Mouse (Mus musculus) embryonic facial prominence, embryonic 10.5 days (tissue): ENCODE results near the gene Pigh. TPM values are rescaled to one million over a fixed set of nuclear protein-coding genes. Genes with fewer than 3 reads are reported as not detected.

Experiments used
- DNase-seq: peaks from one replicate; pipeline ENCODE4 v3.0.0-alpha.2; 2017; ENCODE audit warnings: low spot score
- H3K27ac ChIP-seq: fragments of 300-500 bp; sonication (generic); replicated peaks from 2 replicates; pipeline ENCODE4 v1.5.1; 2016; ENCODE audit warnings: mild to moderate bottlenecking
- H3K27me3 ChIP-seq: fragments of 300-500 bp; sonication (generic); replicated peaks from 2 replicates; pipeline ENCODE4 v1.6.1; 2016; ENCODE audit warnings: low read depth, mild to moderate bottlenecking; ENCODE audit not compliant: poor library complexity, severe bottlenecking
- H3K36me3 ChIP-seq: fragments of 300-500 bp; sonication (generic); replicated peaks from 2 replicates; pipeline ENCODE4 v1.6.1; 2016; ENCODE audit warnings: mild to moderate bottlenecking, moderate library complexity
- H3K4me1 ChIP-seq: fragments of 300-500 bp; sonication (generic); 2 replicates; pipeline ENCODE4 v1.6.1; 2016
- H3K4me3 ChIP-seq: fragments of 300-500 bp; sonication (generic); 2 replicates; pipeline ENCODE4 v1.5.1; 2016; ENCODE audit warnings: mild to moderate bottlenecking, moderate library complexity
- H3K9me3 ChIP-seq: fragments of 300-500 bp; sonication (generic); 2 replicates; pipeline ENCODE4 v1.6.1; 2016; ENCODE audit warnings: mild to moderate bottlenecking
- WGBS: fragments of 180-500 bp; shearing (Covaris S2); methylation state at CpG from one replicate; pipeline ENCODE4 v1.1.7; 2016; 5-methylcytosine and 5-hydroxymethylcytosine counted together
- polyA plus RNA-seq: library from polyadenylated mRNA; unstranded; fragments of >200 nt; fragmentation: Nextera tagmentation; extraction: Ambion mirVana; gene quantifications from 2 replicates; pipeline ENCODE4 v1.2.1, GENCODE M21; 2016

Pigh gene
- polyA plus RNA-seq, 1 experiment from 2014 or later, result 32.7 TPM

DNA sequence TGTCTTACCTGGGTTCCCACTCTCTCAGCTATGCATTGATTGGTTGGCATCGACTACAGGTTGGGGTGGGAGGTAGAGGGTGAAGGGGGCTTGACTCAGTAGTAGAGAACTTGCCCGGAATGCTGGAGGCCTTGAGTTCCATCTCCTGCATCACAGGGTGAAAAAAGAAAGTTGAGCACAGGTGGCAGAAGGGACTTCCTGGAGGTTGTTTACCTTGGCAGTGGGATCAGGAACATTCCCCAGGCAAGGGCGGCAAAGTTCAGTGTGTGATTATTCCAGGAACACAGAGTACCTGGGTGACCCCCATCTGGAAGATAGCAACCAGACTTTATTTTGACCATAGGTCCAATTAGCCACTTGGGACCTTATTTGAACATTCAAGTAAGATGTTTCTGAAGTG is 14.3 kb upstream of the Pigh start:
- Histone ChIP-seq H3K4me1 (peaks cover 5% of the 10 kb centered on the region; the same call in 1 of the 2 replicates), H3K27me3 (0 out of 2 replicates have a peak, but pooled peaks cover 3% of the 10 kb centered on the region), H3K4me3 (no peak overlapping the region), H3K36me3 (no peaks in the 10 kb centered on the region), H3K9me3 (no peaks in the 10 kb centered on the region), H3K27ac (no peak overlapping the region)
- no peak for DNase-seq
- WGBS, result 88% methylated on average over 3 of the region's 3 CpGs

DNA sequence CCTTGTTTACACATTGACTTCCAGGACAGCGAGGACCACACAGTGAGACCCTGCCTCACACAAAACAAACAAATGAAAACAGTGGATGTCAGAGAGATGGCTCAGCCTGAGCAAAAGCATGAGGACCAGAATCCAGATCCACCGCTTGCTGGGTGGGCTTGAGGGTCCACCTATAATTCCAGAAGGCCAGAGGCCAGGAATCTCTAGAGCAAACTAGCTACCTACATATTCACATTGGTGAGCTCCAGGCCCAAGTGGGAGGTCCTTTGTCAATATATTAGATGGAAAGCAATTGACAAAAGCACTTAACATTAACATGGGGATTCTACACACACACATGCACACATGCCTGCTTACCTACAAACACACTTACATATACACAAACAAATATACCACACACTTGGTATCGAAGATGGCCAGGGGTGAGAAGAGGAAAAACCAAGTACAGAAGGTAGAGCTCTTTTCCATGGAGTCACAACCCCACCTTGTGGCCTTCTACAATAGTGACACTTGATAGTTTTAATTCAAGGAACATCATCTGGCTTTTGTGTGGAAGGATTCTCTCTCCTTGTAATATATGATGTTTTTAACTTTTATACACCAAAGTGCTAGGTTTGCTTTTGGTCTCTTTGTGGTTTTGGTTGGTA is 7.8 kb upstream of the Pigh start:
- no peaks in the 10 kb centered on the region for H3K36me3 ChIP-seq
- peaks cover 5% of the 10 kb centered on the region; the same call in 1 of the 2 replicates for H3K4me1 ChIP-seq
- 66% methylated on average over 3 of the region's 3 CpGs for WGBS
- no peak overlapping the region for H3K4me3 ChIP-seq
- no peaks in the 10 kb centered on the region for H3K9me3 ChIP-seq
- H3K27me3 ChIP-seq, result 0 out of 2 replicates have a peak, but pooled peaks cover 3% of the 10 kb centered on the region
- no peak overlapping the region for H3K27ac ChIP-seq
- DNase-seq, result peak; percentile 17

DNA sequence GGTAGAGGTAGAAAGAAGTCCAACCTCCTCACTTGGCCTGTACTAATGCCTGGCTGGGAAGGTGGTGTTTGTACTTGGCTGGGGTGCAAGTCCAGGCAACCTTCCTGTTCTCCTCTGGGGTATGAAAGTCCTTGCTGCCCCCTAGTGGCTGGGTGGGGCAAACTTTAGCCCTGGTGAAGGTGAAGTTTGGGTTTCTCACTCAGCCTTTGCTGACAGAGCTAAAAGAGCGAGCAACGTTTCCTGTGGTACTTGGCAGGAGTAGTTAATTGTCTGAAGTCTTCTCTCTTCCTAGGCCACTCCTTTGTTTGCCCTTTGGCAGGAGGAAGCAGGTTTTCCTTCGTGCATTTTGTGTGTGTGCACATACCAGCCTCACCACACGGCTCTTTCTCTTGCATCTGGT is 3.1 kb upstream of the Pigh start:
- Histone ChIP-seq H3K27ac (no peak overlapping the region), H3K27me3 (no peaks in the 10 kb centered on the region), H3K9me3 (no peaks in the 10 kb centered on the region), H3K36me3 (no peaks in the 10 kb centered on the region), H3K4me1 (peaks cover 10% of the 10 kb centered on the region), H3K4me3 (no peak overlapping the region)
- DNase-seq, result peak; percentile 22
- 63% methylated on average over 4 of the region's 4 CpGs for WGBS

DNA sequence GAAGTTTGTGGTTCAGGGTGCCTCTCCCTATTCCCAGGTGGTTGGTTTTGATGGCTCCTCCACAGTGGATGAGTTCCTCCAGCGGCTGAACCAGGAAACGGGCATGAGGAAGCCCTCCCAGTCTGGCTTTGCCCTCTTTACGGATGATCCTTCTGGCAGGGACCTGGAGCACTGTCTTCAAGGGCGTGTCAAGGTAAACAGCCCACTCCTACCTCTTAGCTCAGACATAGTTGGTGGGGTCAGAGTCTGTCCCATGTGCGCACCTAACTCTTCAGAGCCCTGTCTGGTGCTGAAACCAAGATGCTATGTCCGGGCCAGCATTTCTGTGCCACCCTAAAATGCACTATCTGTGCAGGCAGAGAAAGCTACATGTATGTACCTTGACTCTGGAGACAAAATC is 16.1 kb downstream of the Pigh start:
- Histone ChIP-seq H3K27ac (no peak overlapping the region), H3K27me3 (no peaks in the 10 kb centered on the region), H3K4me1 (no peaks in the 10 kb centered on the region), H3K4me3 (no peak overlapping the region), H3K9me3 (no peaks in the 10 kb centered on the region), H3K36me3 (peaks cover 93% of the 10 kb centered on the region)
- 90% methylated on average over 6 of the region's 6 CpGs for WGBS
- DNase-seq, result no peak

DNA sequence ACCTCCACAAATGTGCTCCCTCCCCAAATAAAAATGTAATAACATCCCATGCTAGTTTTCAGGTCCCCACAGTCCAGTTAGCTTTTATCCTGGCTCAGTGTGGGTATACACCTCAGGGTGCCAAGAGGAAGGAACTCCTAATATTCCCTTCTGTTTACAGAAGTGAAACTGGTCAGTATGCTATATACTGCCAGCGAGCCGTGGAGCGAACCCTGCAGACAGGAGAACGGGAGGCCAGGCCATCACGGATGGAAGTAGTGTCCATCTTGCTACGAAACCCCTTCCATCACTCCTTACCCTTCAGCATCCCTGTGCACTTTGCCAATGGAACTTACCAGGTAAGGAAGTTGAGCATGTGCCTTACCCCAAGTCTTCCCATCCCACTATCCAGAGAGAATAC is 16.9 kb downstream of the Pigh start:
- no peak for DNase-seq
- no peaks in the 10 kb centered on the region for H3K9me3 ChIP-seq
- H3K27me3 ChIP-seq, result no peaks in the 10 kb centered on the region
- WGBS, result 95% methylated on average over 6 of the region's 6 CpGs
- H3K27ac ChIP-seq, result no peak overlapping the region
- H3K4me1 ChIP-seq, result no peaks in the 10 kb centered on the region
- peaks cover 93% of the 10 kb centered on the region for H3K36me3 ChIP-seq
- no peak overlapping the region for H3K4me3 ChIP-seq

GRCm38 (mm10) chr12:79070736-79071333 is 18.6 kb downstream of the Pigh start:
- no peaks in the 10 kb centered on the region for H3K27me3 ChIP-seq
- no peak for DNase-seq
- 90% methylated on average over 9 of the region's 9 CpGs for WGBS
- no peak overlapping the region for H3K4me3 ChIP-seq
- no peaks in the 10 kb centered on the region for H3K9me3 ChIP-seq
- no peaks in the 10 kb centered on the region for H3K4me1 ChIP-seq
- H3K27ac ChIP-seq, result no peak overlapping the region
- H3K36me3 ChIP-seq, result peaks cover 92% of the 10 kb centered on the region

DNA sequence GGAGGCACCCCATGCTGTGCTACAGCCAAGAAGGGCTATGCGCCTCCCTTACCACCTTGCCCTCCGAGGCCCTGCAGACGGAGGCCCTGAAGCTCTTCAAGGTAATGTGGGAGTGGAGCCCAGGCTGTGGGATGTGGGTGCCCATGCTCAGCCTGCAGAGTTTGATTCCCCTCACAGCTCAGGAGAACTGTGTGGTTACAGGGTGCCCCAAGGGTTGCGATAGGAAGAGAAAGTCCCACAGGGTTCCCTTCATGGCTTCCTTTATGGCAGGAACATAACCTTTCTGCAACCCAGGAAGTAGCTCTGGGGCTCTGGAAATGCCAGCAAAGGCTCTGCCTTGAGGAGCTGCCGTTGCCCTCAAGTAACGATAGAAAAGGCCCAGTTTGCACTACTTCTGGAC is 19.5 kb downstream of the Pigh start:
- H3K4me1 ChIP-seq, result no peaks in the 10 kb centered on the region
- H3K36me3 ChIP-seq, result peaks cover 92% of the 10 kb centered on the region
- WGBS, result 88% methylated on average over 6 of the region's 6 CpGs
- no peak overlapping the region for H3K27ac ChIP-seq
- DNase-seq, result no peak
- no peak overlapping the region for H3K4me3 ChIP-seq
- H3K27me3 ChIP-seq, result no peaks in the 10 kb centered on the region
- no peaks in the 10 kb centered on the region for H3K9me3 ChIP-seq

GRCm38 (mm10) chr12:79069187-79069608 is 20.3 kb downstream of the Pigh start:
- Histone ChIP-seq H3K27me3 (no peaks in the 10 kb centered on the region), H3K27ac (no peak overlapping the region), H3K36me3 (peaks cover 92% of the 10 kb centered on the region), H3K4me3 (no peak overlapping the region), H3K9me3 (no peaks in the 10 kb centered on the region), H3K4me1 (no peaks in the 10 kb centered on the region)
- 86% methylated on average over 6 of the region's 6 CpGs for WGBS
- no peak for DNase-seq

GRCm38 (mm10) chr12:79068306-79068705 is 21.1 kb downstream of the Pigh start:
- Histone ChIP-seq H3K27me3 (no peaks in the 10 kb centered on the region), H3K4me3 (no peak overlapping the region), H3K4me1 (no peaks in the 10 kb centered on the region), H3K36me3 (peaks cover 92% of the 10 kb centered on the region), H3K27ac (no peak overlapping the region), H3K9me3 (no peaks in the 10 kb centered on the region)
- 94% methylated on average over 11 of the region's 11 CpGs for WGBS
- DNase-seq, result no peak

DNA sequence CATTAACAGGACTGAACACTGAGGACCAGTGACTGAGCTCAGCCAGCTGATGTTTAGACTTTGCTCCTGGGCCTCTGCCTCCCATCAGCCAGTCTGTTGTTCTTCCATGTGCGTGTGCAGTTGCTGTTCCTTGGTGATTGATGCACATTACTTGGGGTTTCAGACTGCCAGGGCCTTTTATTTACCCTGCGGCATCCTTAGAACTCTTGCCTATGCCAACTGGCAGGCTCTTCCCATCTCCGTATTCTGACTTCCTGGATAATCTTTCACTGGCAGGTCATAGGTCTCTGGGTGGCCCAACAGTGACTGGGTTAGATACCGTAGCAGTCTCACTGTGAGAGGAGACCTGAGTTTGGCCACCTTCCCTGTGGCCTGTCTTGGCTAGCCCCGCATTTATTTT is 21.9 kb downstream of the Pigh start:
- Histone ChIP-seq H3K9me3 (no peaks in the 10 kb centered on the region), H3K27ac (no peak overlapping the region), H3K4me1 (no peaks in the 10 kb centered on the region), H3K4me3 (no peak overlapping the region), H3K36me3 (peaks cover 88% of the 10 kb centered on the region), H3K27me3 (no peaks in the 10 kb centered on the region)
- 89% methylated on average over 5 of the region's 5 CpGs for WGBS
- no peak for DNase-seq

DNA sequence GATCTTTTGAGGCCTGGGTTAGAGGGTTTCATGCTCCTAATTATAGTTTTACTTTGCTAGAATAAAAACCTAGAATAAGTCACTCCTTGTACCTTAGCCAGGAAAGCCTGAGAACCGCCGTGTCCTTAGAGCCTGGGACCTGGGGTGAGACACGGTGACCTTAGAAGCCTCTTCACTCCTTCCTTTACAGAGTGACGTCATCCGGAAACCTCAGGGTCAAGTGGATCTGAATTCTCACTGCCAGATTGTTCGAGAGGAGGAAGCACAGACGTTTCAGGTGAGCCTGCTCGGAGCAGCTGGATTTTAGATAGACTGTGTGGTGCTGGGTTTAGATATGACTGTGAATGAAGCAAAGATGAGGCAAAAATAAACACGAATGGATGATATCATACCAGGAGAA is 23.0 kb downstream of the Pigh start:
- no peaks in the 10 kb centered on the region for H3K4me1 ChIP-seq
- peaks cover 90% of the 10 kb centered on the region for H3K36me3 ChIP-seq
- 83% methylated on average over 9 of the region's 9 CpGs for WGBS
- H3K9me3 ChIP-seq, result no peaks in the 10 kb centered on the region
- H3K4me3 ChIP-seq, result no peak overlapping the region
- no peak overlapping the region for H3K27ac ChIP-seq
- DNase-seq, result no peak
- H3K27me3 ChIP-seq, result no peaks in the 10 kb centered on the region

DNA sequence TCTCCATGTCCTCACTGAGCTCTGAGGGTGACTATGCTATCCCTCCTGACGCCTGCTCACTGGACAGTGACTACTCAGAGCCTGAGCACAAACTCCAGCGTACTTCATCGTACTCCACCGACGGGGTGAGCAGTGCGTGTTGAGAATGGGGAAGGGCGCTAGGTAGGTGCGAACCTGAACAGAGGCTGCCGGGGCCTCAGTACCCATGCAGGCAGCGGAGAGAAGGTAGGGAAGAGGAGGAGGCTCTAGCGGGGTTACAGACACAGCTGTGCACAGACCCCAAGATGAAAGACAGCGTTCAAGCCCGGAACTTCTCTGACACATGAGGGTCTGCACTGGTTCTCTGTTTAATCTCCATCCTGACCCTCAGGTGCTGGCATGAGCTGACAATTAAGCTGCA is 25.0 kb downstream of the Pigh start:
- Histone ChIP-seq H3K27me3 (no peaks in the 10 kb centered on the region), H3K36me3 (peaks cover 76% of the 10 kb centered on the region), H3K4me1 (peaks cover 5% of the 10 kb centered on the region), H3K4me3 (no peak overlapping the region), H3K9me3 (no peaks in the 10 kb centered on the region), H3K27ac (no peak overlapping the region)
- DNase-seq, result no peak
- 91% methylated on average over 13 of the region's 13 CpGs for WGBS
